Mouse (Mus musculus): ENCODE measurements around the gene Ano6.

GRCm38 (mm10) chr15:95768703-95769102, 21.9 kb upstream of the Ano6 start:
- TF ChIP-seq POLR2A (IDR thresholded peaks at IDR 0.05; ENCODE audit: borderline replicate concordance, insufficient read depth, low read length) = no peak
- no peak for TF ChIP-seq CTCF (IDR thresholded peaks at IDR 0.05; ENCODE audit: borderline replicate concordance, insufficient read depth, low read depth, low read length)

All from cerebellum, adult 2 months (tissue).